Mouse (Mus musculus) stomach, postnatal 0 days (tissue): ENCODE measurements at regions not wholly inside any gene's neighbourhood (a gene's known extent, or its start where the extent isn't known, plus 50 kb on each side); places are given as distances from the start of the nearest gene placed in this dataset.

ENCODE experiments used
- ATAC-seq: fragments of 200-750 bp; cut with Nextera tagmentation; 2 replicates; pipeline ENCODE4 v1.8.0; 2017; ENCODE audit not compliant: low FRiP score, low TSS enrichment
- DNase-seq: peaks from one replicate; pipeline ENCODE4 v3.0.0-alpha.2; 2016; ENCODE audit warnings: low spot score
- H3K27ac ChIP-seq: fragments of 300-500 bp; sonication (generic); replicated peaks from 2 replicates; pipeline ENCODE4 v1.5.1; 2014; ENCODE audit warnings: mild to moderate bottlenecking, control low read depth
- H3K27me3 ChIP-seq: fragments of 300-500 bp; sonication (generic); 2 replicates; pipeline ENCODE4 v1.6.1; 2014; ENCODE audit warnings: low read length; ENCODE audit not compliant: control insufficient read depth, insufficient read depth
- H3K36me3 ChIP-seq: fragments of 300-500 bp; sonication (generic); 2 replicates; pipeline ENCODE4 v1.6.1; 2014; ENCODE audit warnings: low read length, mixed read lengths; ENCODE audit not compliant: control insufficient read depth, insufficient read depth
- H3K4me1 ChIP-seq: fragments of 300-500 bp; sonication (generic); replicated peaks from 2 replicates; pipeline ENCODE4 v1.6.1; 2014; ENCODE audit warnings: antibody characterized with exemption; ENCODE audit not compliant: control insufficient read depth, insufficient read depth
- H3K4me2 ChIP-seq: fragments of 300-500 bp; sonication (generic); replicated peaks from 2 replicates; pipeline ENCODE4 v1.6.1; 2014; ENCODE audit warnings: low read depth, mild to moderate bottlenecking, control low read depth, moderate library complexity
- H3K4me3 ChIP-seq: fragments of 300-500 bp; sonication (generic); 2 replicates; pipeline ENCODE4 v1.5.1; 2014; ENCODE audit warnings: low read depth, low read length, control low read depth
- H3K9ac ChIP-seq: fragments of 300-500 bp; sonication (generic); 2 replicates; pipeline ENCODE4 v1.6.1; 2014; ENCODE audit warnings: mild to moderate bottlenecking, low read length, control low read depth, mixed read lengths
- H3K9me3 ChIP-seq: fragments of 300-500 bp; sonication (generic); 2 replicates; pipeline ENCODE4 v1.6.1; 2016; ENCODE audit warnings: low read length; ENCODE audit not compliant: control insufficient read depth
- CTCF ChIP-seq: IDR thresholded peaks from 2 replicates; pipeline ENCODE4 v1.5.1; 2016; ENCODE audit warnings: antibody characterized with exemption, low read depth, mild to moderate bottlenecking, moderate library complexity
- EP300 ChIP-seq: optimal IDR thresholded peaks from 2 replicates; pipeline ENCODE3; 2016; ENCODE audit warnings: antibody characterized with exemption
- WGBS: fragments of 180-500 bp; shearing (Covaris S2); extraction: QIAGEN DNeasy Blood & Tissue Kit; methylation state at CpG from one replicate; pipeline ENCODE4 v1.1.7; 2014; 5-methylcytosine and 5-hydroxymethylcytosine counted together

DNA sequence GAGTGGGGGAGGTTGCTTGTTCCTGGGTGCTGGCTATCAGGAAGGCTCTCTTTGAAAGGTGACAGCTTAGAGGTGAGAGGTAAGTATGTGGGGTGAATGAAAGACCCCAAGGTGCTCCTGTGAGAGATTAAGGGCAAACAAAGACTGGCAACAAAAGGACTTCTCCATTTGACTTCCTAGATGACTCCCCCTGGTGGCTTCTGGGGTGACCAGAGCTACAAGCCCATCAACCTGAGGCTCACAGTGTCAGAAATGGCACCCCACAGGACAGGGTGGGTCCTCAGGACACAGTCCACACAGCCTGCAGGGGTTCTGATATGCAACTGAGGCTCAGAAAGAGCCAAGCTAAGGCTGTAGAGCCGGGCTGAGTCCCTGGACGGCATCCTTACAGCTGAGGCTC is 81.2 kb upstream of the Runx3 start:
- H3K27me3 ChIP-seq: no peaks in the 10 kb centered on the region
- TF ChIP-seq CTCF: peak; percentile 43
- TF ChIP-seq EP300: no peak
- ATAC-seq (no peak), DNase-seq (no peak)
- H3K9me3 ChIP-seq: no peaks in the 10 kb centered on the region
- H3K36me3 ChIP-seq: no peaks in the 10 kb centered on the region
- no peak overlapping the region for H3K9ac ChIP-seq
- H3K27ac ChIP-seq: no peak overlapping the region
- 84% methylated on average over 2 of the region's 2 CpGs for WGBS
- H3K4me1 ChIP-seq: no peaks in the 10 kb centered on the region
- no peak overlapping the region for H3K4me3 ChIP-seq
- no peak overlapping the region for H3K4me2 ChIP-seq

DNA sequence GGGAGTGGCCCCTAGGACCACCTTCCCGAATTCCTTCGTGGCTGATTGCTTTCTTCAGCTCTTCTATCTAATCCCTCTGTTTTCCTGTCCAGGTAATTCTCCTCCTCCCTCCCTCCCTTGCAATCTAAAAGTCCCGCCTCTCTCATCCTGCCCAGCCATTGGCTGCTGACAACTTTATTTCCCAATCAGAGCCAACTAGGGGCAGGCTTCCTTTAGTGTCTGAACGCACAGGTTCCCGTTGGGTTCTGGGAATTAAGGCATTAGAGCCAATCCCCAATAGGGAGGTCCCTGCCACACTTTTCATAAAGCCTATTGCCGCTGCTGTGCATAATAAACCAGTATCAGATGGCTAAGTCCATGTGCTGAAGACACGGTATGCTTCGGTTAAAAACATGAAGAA is 78.5 kb upstream of the Runx3 start:
- Histone ChIP-seq H3K36me3 (no peaks in the 10 kb centered on the region), H3K4me2 (no peak overlapping the region), H3K4me1 (no peaks in the 10 kb centered on the region), H3K9ac (no peak overlapping the region), H3K27me3 (no peaks in the 10 kb centered on the region), H3K9me3 (no peaks in the 10 kb centered on the region), H3K4me3 (no peak overlapping the region), H3K27ac (no peak overlapping the region)
- TF ChIP-seq CTCF: no peak
- TF ChIP-seq EP300: no peak
- no peak for ATAC-seq
- WGBS: 40% methylated on average over 8 of the region's 8 CpGs
- no peak for DNase-seq

GRCm38 (mm10) chr4:135042501-135042900 is 78.0 kb upstream of the Runx3 start:
- ATAC-seq: no peak

GRCm38 (mm10) chr4:135045054-135045453 is 75.4 kb upstream of the Runx3 start:
- TF ChIP-seq EP300 (no peak), CTCF (no peak)
- Histone ChIP-seq H3K4me3 (no peak overlapping the region), H3K9me3 (no peaks in the 10 kb centered on the region), H3K36me3 (no peaks in the 10 kb centered on the region), H3K4me2 (no peak overlapping the region), H3K9ac (no peak overlapping the region), H3K27ac (no peak overlapping the region), H3K27me3 (no peaks in the 10 kb centered on the region), H3K4me1 (no peaks in the 10 kb centered on the region)
- no peak for ATAC-seq
- WGBS: 63% methylated on average over 16 of the region's 16 CpGs
- DNase-seq: no peak

More at GRCm38 (mm10) chr4:135042501-135042900, 78.0 kb upstream of the Runx3 start:
- no peaks in the 10 kb centered on the region for H3K36me3 ChIP-seq
- DNase-seq: no peak
- no peaks in the 10 kb centered on the region for H3K4me1 ChIP-seq
- H3K4me2 ChIP-seq: no peak overlapping the region
- H3K4me3 ChIP-seq: no peak overlapping the region
- H3K9ac ChIP-seq: no peak overlapping the region
- no peak overlapping the region for H3K27ac ChIP-seq
- H3K27me3 ChIP-seq: no peaks in the 10 kb centered on the region
- TF ChIP-seq CTCF: no peak
- no peak for TF ChIP-seq EP300
- 94% methylated on average over 1 of the region's 1 CpGs for WGBS
- H3K9me3 ChIP-seq: no peaks in the 10 kb centered on the region

DNA sequence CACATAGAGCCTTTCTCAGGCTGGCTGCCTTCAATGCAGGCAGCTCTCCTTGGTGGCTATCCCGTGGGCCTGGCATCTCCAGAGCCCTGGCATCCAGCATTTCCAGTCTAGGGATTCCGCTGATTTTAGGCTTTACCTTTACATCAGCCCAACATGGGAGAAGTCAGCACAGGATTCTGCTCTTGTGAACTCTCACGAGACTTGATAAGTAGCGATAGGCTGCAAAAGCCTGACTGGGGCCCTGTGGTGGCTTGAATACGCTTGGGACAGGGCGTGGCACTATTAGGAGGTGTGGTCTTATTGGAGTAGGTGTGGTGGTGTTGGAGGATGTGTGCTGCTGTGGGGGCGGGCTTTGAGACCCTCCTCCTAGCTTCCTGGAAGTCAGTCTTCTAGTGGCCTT is 73.8 kb upstream of the Runx3 start:
- Histone ChIP-seq H3K9me3 (no peaks in the 10 kb centered on the region), H3K4me2 (no peak overlapping the region), H3K27ac (no peak overlapping the region), H3K4me3 (no peak overlapping the region), H3K4me1 (no peaks in the 10 kb centered on the region), H3K27me3 (no peaks in the 10 kb centered on the region), H3K9ac (no peak overlapping the region), H3K36me3 (no peaks in the 10 kb centered on the region)
- DNase-seq (no peak), ATAC-seq (no peak)
- 63% methylated on average over 7 of the region's 7 CpGs for WGBS
- TF ChIP-seq EP300: no peak
- TF ChIP-seq CTCF: no peak

DNA sequence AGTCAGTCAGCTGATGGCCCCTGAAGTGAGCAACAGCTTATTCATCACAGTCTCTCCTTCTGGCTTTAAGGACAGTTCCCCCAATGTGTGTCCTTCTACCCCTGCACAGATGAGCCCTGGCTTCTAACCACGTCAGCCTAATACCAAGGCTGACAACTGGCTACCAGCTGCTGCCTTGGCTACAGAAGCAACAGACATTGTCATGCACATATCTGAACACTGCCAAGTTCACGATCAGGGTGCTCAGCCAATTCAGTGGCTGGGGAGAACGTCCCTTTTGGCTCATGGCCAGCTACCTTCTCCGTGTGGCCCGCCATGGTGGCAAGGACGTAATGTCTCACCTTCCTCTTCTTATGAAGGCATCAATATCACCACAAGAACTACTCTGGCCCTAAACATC is 73.2 kb upstream of the Runx3 start:
- H3K36me3 ChIP-seq: no peaks in the 10 kb centered on the region
- no peak overlapping the region for H3K9ac ChIP-seq
- no peaks in the 10 kb centered on the region for H3K27me3 ChIP-seq
- no peaks in the 10 kb centered on the region for H3K4me1 ChIP-seq
- H3K9me3 ChIP-seq: no peaks in the 10 kb centered on the region
- H3K4me2 ChIP-seq: no peak overlapping the region
- 74% methylated on average over 6 of the region's 6 CpGs for WGBS
- TF ChIP-seq EP300 (no peak), CTCF (no peak)
- no peak overlapping the region for H3K27ac ChIP-seq
- ATAC-seq (no peak), DNase-seq (no peak)
- H3K4me3 ChIP-seq: no peak overlapping the region

- no peaks in the 10 kb centered on the region for H3K4me1 ChIP-seq
- 57% methylated on average over 5 of the region's 5 CpGs for WGBS
- H3K9ac ChIP-seq: no peak overlapping the region
- no peaks in the 10 kb centered on the region for H3K27me3 ChIP-seq
- no peak overlapping the region for H3K4me2 ChIP-seq
- no peak overlapping the region for H3K4me3 ChIP-seq
- ATAC-seq: no peak
- H3K27ac ChIP-seq: no peak overlapping the region
- H3K9me3 ChIP-seq: no peaks in the 10 kb centered on the region
- no peak for TF ChIP-seq CTCF
- TF ChIP-seq EP300: no peak
- no peak for DNase-seq
- no peaks in the 10 kb centered on the region for H3K36me3 ChIP-seq
Measured at GRCm38 (mm10) chr4:135047771-135048170, 72.7 kb upstream of the Runx3 start.
